Comparison of ENCODE assay signal across 8 mouse cellular contexts in the genomic region with DNA sequence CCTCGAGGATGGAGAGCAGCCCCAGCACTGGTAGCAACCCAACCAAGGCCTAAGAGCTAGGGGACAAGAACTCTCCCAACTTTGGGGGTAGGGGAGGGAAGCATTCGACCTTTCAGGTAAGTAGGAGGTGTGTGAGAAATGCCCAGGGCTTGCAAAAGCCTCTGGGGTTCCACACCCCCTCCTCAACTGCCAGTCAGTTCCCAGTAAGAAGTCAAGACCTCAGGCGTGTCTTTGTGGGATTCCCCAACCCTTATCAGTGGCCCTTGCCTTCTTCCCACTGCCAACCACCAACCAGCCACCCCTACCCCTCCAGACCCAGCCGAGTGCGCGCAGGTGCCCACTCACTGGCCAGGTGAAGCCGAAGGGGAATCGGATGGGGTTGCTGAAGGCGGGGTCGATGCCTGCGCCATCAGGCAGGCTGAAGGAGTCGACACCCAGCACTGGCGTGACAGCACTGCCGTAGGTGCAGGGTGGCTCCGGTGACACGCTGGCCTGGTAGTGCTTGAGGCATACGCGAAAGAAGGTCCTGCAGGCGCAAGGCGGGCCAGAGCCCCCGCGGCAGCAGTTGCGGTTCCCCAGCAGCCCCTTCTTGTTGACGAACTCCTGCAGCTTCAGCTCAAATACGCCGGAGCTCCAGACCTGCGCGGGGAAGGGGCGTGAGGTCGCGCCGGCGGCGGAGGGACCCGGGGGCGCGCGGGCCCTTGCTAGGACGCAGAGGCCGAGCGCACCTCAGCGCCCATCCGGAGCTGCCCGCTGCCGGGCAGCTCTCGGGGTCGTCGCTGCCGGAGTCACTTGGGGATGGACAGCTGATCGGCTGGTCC. TPM values are rescaled to one million over a fixed set of nuclear protein-coding genes. Genes with fewer than 3 reads are reported as not detected.
A peak's percentile ranks its signal among the peaks of the same experiment; 100 is the strongest.
DNase-seq lines count a peak whose midpoint lies in the region; ATAC-seq and TF ChIP-seq lines count a peak whose summit lies in the region.

No protein-coding gene starts in this region.

- H3K4me2 ChIP-seq in embryonic facial prominence, embryonic 11.5 days (ENCODE audit: low read depth, low read length) = peak overlapping the region; percentile 96
- peak overlapping the region; percentile 88 for H3K4me2 ChIP-seq in hindbrain, embryonic 13.5 days

- no peak for ATAC-seq in embryonic facial prominence, embryonic 11.5 days (replicated peaks; ENCODE audit: insufficient number of reproducible peaks, low FRiP score, low TSS enrichment, low read depth)
- ATAC-seq in hindbrain, embryonic 13.5 days (ENCODE audit: low FRiP score) = no peak

- peak overlapping the region; percentile 65 for H3K4me3 ChIP-seq in left cerebral cortex, adult 2 months
- H3K4me3 ChIP-seq in embryonic facial prominence, embryonic 11.5 days (ENCODE audit: low read depth, low read length) = peak overlapping the region; percentile 52
- peak overlapping the region; percentile 85 for H3K4me3 ChIP-seq in hindbrain, embryonic 13.5 days
- H3K4me3 ChIP-seq in macrophage (ENCODE audit: inconsistent target) = peak overlapping the region; percentile 57; the same call in 1 of the 2 replicates

- no peak for DNase-seq in left cerebral cortex, adult 2 months (ENCODE audit: extremely low spot score in 1 of 2, low spot score in 2 of 2)
- DNase-seq in left cerebral cortex, postnatal 14 days (ENCODE audit: low spot score in 2 of 2) = no peak
- DNase-seq in embryonic facial prominence, embryonic 11.5 days (ENCODE audit: low spot score) = no peak
- no peak for DNase-seq in left cerebral cortex, postnatal 36 days (ENCODE audit: low spot score in 2 of 2)
- DNase-seq in adrenal gland, adult 8-10 months = no peak
- DNase-seq in left cerebral cortex, adult 9 months (ENCODE audit: low spot score in 2 of 2) = no peak

- peaks cover 47% of the 10 kb centered on the region for H3K27me3 ChIP-seq in embryonic facial prominence, embryonic 11.5 days (ENCODE audit: control insufficient read depth, insufficient read depth, low read length)
- H3K27me3 ChIP-seq in hindbrain, embryonic 13.5 days = no peaks in the 10 kb centered on the region

- peak overlapping the region; percentile 25; the same call in 1 of the 2 replicates for H3K27ac ChIP-seq in left cerebral cortex, adult 2 months
- H3K27ac ChIP-seq in embryonic facial prominence, embryonic 11.5 days (replicated peaks; ENCODE audit: low read depth, low read length) = no peak overlapping the region
- peak overlapping the region; percentile 99 for H3K27ac ChIP-seq in hindbrain, embryonic 13.5 days
- H3K27ac ChIP-seq in macrophage = no peak overlapping the region

- no peaks in the 10 kb centered on the region for H3K79me2 ChIP-seq in macrophage (ENCODE audit: inconsistent target)

- no peaks in the 10 kb centered on the region; the same call in 1 of the 2 replicates for H3K4me1 ChIP-seq in embryonic facial prominence, embryonic 11.5 days (ENCODE audit: control insufficient read depth, insufficient read depth, low read length)
- peaks cover 78% of the 10 kb centered on the region for H3K4me1 ChIP-seq in hindbrain, embryonic 13.5 days (replicated peaks)

- H3K36me3 ChIP-seq in embryonic facial prominence, embryonic 11.5 days (replicated peaks; ENCODE audit: control insufficient read depth, insufficient read depth, low read depth, low read length) = no peaks in the 10 kb centered on the region
- peaks cover 19% of the 10 kb centered on the region for H3K36me3 ChIP-seq in hindbrain, embryonic 13.5 days
- no peaks in the 10 kb centered on the region for H3K36me3 ChIP-seq in macrophage (ENCODE audit: inconsistent target)

- TF ChIP-seq CTCF in left cerebral cortex, adult 2 months (IDR thresholded peaks at IDR 0.05) = no peak

- peak overlapping the region; percentile 52 for H3K9ac ChIP-seq in embryonic facial prominence, embryonic 11.5 days (replicated peaks; ENCODE audit: low read length)
- H3K9ac ChIP-seq in hindbrain, embryonic 13.5 days = peak overlapping the region; percentile 97

- intact Hi-C loops in left cerebral cortex, adult 2 months (cut with DNase I) = loop anchor here (5.0 kb wide), 2 partner anchors 122 to 167 kb away; no protein-coding TSS in a partner anchor
- intact Hi-C loops in left cerebral cortex, postnatal 14 days (cut with DNase I) = loop anchor here (5.0 kb wide), 3 partner anchors 93 to 197 kb away; no protein-coding TSS in a partner anchor
- intact Hi-C loops in left cerebral cortex, postnatal 36 days (cut with DNase I) = loop anchor here (5.0 kb wide), 1 partner anchor 167 kb away; no protein-coding TSS in a partner anchor

- H3K9me3 ChIP-seq in embryonic facial prominence, embryonic 11.5 days (replicated peaks; ENCODE audit: control insufficient read depth, low read length) = no peaks in the 10 kb centered on the region
- H3K9me3 ChIP-seq in hindbrain, embryonic 13.5 days = no peaks in the 10 kb centered on the region

- 2% methylated on average over 50 of the region's 50 CpGs for WGBS in embryonic facial prominence, embryonic 11.5 days
- WGBS in hindbrain, embryonic 13.5 days = under 1% methylated on average over 50 of the region's 50 CpGs
- WGBS in macrophage (ENCODE audit: missing documents) = 5% methylated on average over 43 of the region's 50 CpGs

RNA-seq across cellular contexts. Expression of a gene that starts 2.1 kb away (rescaled TPM):
- 1 to 10 TPM; 4.8 to 7.1 TPM for total RNA-seq in left cerebral cortex, adult 2 months (2021)
- total RNA-seq in left cerebral cortex, postnatal 14 days (2021) = 1 to 10 TPM; 8.2 to 9.0 TPM
- 9.0 and 9.6 TPM in 2 replicates for polyA plus RNA-seq in embryonic facial prominence, embryonic 11.5 days (2014; fragmentation: Nextera tagmentation; extraction: Ambion mirVana)
- polyA plus RNA-seq in hindbrain, embryonic 13.5 days (2015; fragmentation: Nextera tagmentation; extraction: Ambion mirVana) = 27.1 and 29.7 TPM in 2 replicates
- total RNA-seq in macrophage (2018; cell fraction: chromatin; rRNA removed) = 10 to 100 TPM in 1 of 26 experiments, 1 to 10 TPM in 10, under 1 TPM in 7, not detected in 8; 0.25 to 11.9 (median 1.4) TPM
- 1 to 10 TPM in 1 of 26 experiments, under 1 TPM in 23, not detected in 2; 0.10 to 4.3 (median 0.40) TPM for total RNA-seq in macrophage (2018; cell fraction: cytosol; rRNA removed)
- 10 to 100 TPM in 2 of 26 experiments, 1 to 10 TPM in 12, under 1 TPM in 8, not detected in 4; 0.28 to 21.2 (median 1.9) TPM for total RNA-seq in macrophage (2018; cell fraction: nucleus; rRNA removed)
- 0.17 to 0.38 TPM in 2 of 3 replicates, not detected in the other for polyA plus RNA-seq in macrophage (2018)
- total RNA-seq in left cerebral cortex, postnatal 36 days (2021) = 1 to 10 TPM; 4.8 to 5.3 TPM
- total RNA-seq in adrenal gland, adult 8-10 months (2022) = 1 to 10 TPM; 3.5 to 6.7 (median 4.5) TPM

RNA-seq across cellular contexts. Expression of a gene that starts 21.5 kb away (rescaled TPM):
- total RNA-seq in left cerebral cortex, adult 2 months (2021) = 10 to 100 TPM; 45.3 to 46.1 TPM
- 10 to 100 TPM; 34.2 to 38.5 TPM for total RNA-seq in left cerebral cortex, postnatal 14 days (2021)
- polyA plus RNA-seq in embryonic facial prominence, embryonic 11.5 days (2014; fragmentation: Nextera tagmentation; extraction: Ambion mirVana) = 30.2 and 30.6 TPM in 2 replicates
- 44.4 and 47.0 TPM in 2 replicates for polyA plus RNA-seq in hindbrain, embryonic 13.5 days (2015; fragmentation: Nextera tagmentation; extraction: Ambion mirVana)
- total RNA-seq in macrophage (2018; cell fraction: chromatin; rRNA removed) = 10 to 100 TPM; 21.2 to 99.0 (median 61.0) TPM
- 10 to 100 TPM in 24 of 26 experiments, 1 to 10 TPM in 2; 8.6 to 16.2 (median 12.3) TPM for total RNA-seq in macrophage (2018; cell fraction: cytosol; rRNA removed)
- total RNA-seq in macrophage (2018; cell fraction: nucleus; rRNA removed) = 10 to 100 TPM; 21.5 to 90.0 (median 42.4) TPM
- polyA plus RNA-seq in macrophage (2018) = 12.4 to 20.1 TPM (median 14.3 TPM) in 3 replicates
- total RNA-seq in left cerebral cortex, postnatal 36 days (2021) = 10 to 100 TPM; 36.4 to 47.7 TPM
- 10 to 100 TPM; 23.3 to 35.0 (median 30.0) TPM for total RNA-seq in adrenal gland, adult 8-10 months (2022)

Comparison
In these comparisons a context has a peak if more than half of its experiments do, and no peak if none do; other contexts are left out.
1. H3K27ac ChIP-seq: peak in left cerebral cortex, adult 2 months (single experiment) and hindbrain, embryonic 13.5 days (single experiment); none in embryonic facial prominence, embryonic 11.5 days (single experiment) and macrophage (single experiment).
2. Peak in every context shown above with its lines, with median percentiles within 50 percentile points of each other: H3K4me3 ChIP-seq.